Mouse (Mus musculus) intestine, embryonic 14.5 days (tissue): ENCODE data around the gene Zfp691. TPM values are rescaled to one million over a fixed set of nuclear protein-coding genes. Genes with fewer than 3 reads are reported as not detected.
A peak's percentile ranks its signal among the peaks of the same experiment; 100 is the strongest.

Source experiments
- ATAC-seq: fragments of 200-750 bp; cut with Nextera tagmentation; replicated peaks from 2 replicates; pipeline ENCODE4 v1.8.0; 2017; ENCODE audit warnings: low read depth, moderate number of reproducible peaks, moderate TSS enrichment, moderate library complexity; ENCODE audit not compliant: low FRiP score, low TSS enrichment
- DNase-seq: peaks from one replicate; pipeline ENCODE4 v3.0.0-alpha.2; 2018; ENCODE audit warnings: low spot score
- H3K27ac ChIP-seq: fragments of 300-500 bp; sonication (generic); 2 replicates; pipeline ENCODE4 v1.5.1; 2014; ENCODE audit warnings: low read depth, mild to moderate bottlenecking, control low read depth
- H3K27me3 ChIP-seq: fragments of 300-500 bp; sonication (generic); replicated peaks from 2 replicates; pipeline ENCODE4 v1.6.1; 2014; ENCODE audit warnings: low read length, control low read depth; ENCODE audit not compliant: control insufficient read depth, insufficient read depth
- H3K36me3 ChIP-seq: fragments of 300-500 bp; sonication (generic); 2 replicates; pipeline ENCODE4 v1.6.1; 2014; ENCODE audit warnings: low read length, control low read depth; ENCODE audit not compliant: control insufficient read depth, insufficient read depth
- H3K4me1 ChIP-seq: fragments of 300-500 bp; sonication (generic); replicated peaks from 2 replicates; pipeline ENCODE4 v1.6.1; 2014; ENCODE audit warnings: low read length, control low read depth, mixed read lengths; ENCODE audit not compliant: control insufficient read depth, insufficient read depth
- H3K4me2 ChIP-seq: fragments of 300-500 bp; sonication (generic); 2 replicates; pipeline ENCODE4 v1.6.1; 2014; ENCODE audit warnings: low read length
- H3K4me3 ChIP-seq: fragments of 300-500 bp; sonication (generic); 2 replicates; pipeline ENCODE4 v1.5.1; 2014; ENCODE audit warnings: low read depth, low read length, control low read depth, mixed read lengths
- H3K9ac ChIP-seq: fragments of 300-500 bp; sonication (generic); 2 replicates; pipeline ENCODE4 v1.6.1; 2014; ENCODE audit warnings: mild to moderate bottlenecking, low read length
- H3K9me3 ChIP-seq: fragments of 300-500 bp; sonication (generic); 2 replicates; pipeline ENCODE4 v1.6.1; 2016; ENCODE audit warnings: low read length, control low read depth; ENCODE audit not compliant: control insufficient read depth
- WGBS: fragments of 180-500 bp; shearing (Covaris S2); extraction: QIAGEN DNeasy Blood & Tissue Kit; methylation state at CpG from one replicate; pipeline ENCODE4 v1.1.7; 2014; 5-methylcytosine and 5-hydroxymethylcytosine counted together
- polyA plus RNA-seq: library from polyadenylated mRNA; unstranded; fragments of >200 nt; fragmentation: Nextera tagmentation; extraction: Ambion mirVana; gene quantifications from 2 replicates; pipeline ENCODE4 v1.2.1, GENCODE M21; 2014

Gene Zfp691
- polyA plus RNA-seq, 1 experiment from 2014 or later: 6.7 TPM

DNA sequence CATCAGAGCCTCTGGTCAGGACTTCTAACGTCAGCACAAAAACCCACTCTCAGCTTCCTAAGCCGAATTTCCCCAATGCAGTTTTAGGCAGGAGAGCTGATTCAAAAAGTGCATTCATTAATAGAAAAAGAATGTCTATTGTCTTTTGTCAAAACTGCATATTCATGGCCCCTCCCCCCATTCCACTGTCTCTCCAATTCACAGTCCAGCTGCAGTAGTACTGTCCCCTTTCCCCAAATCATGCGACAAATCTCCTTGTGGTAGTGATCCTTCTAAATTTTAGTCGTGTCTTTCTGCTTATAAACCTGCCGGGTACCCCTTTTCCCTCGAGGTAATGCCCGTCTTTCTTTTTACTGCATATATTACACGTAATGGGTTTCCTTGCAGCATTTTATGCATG is 35.2 kb downstream of the Zfp691 start:
- H3K27ac ChIP-seq: no peak overlapping the region
- no peak for DNase-seq
- no peaks in the 10 kb centered on the region for H3K9me3 ChIP-seq
- ATAC-seq: no peak
- no peak overlapping the region for H3K4me3 ChIP-seq
- no peak overlapping the region for H3K9ac ChIP-seq
- H3K27me3 ChIP-seq: no peaks in the 10 kb centered on the region
- H3K4me1 ChIP-seq: no peaks in the 10 kb centered on the region
- H3K36me3 ChIP-seq: peaks cover 39% of the 10 kb centered on the region
- no peak overlapping the region for H3K4me2 ChIP-seq
- 68% methylated on average over 8 of the region's 8 CpGs for WGBS

DNA sequence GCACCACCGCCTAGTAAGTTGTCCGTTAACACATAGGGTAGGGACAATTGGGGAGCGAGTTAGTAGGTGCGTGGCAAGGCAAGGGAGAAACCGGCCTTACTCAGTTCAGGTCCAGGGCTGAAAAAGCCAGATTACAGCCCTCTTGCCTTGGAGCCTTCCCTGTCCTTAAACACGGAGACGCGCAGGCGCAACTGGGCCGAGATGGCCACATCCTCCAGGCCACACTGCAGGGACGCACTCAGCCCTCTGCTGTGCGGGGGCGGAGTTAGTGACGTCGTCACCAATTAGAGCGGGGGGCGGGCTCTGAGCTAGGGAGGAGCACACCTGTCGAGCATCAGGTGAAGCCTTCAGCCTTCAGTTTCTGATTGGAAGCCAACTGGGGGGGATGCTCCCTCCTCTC is 35.8 kb downstream of the Zfp691 start:
- DNase-seq: peak; percentile 84
- Histone ChIP-seq H3K27me3 (no peaks in the 10 kb centered on the region), H3K9ac (no peak overlapping the region), H3K4me1 (no peaks in the 10 kb centered on the region), H3K36me3 (peaks cover 45% of the 10 kb centered on the region), H3K9me3 (no peaks in the 10 kb centered on the region), H3K4me3 (0 out of 2 replicates have a peak overlapping the region, but pooled peaks have one; percentile 11), H3K27ac (peak overlapping the region; percentile 19; the same call in 1 of the 2 replicates), H3K4me2 (peak overlapping the region; percentile 40)
- 12% methylated on average over 18 of the region's 18 CpGs for WGBS
- ATAC-seq: peak; percentile 83

DNA sequence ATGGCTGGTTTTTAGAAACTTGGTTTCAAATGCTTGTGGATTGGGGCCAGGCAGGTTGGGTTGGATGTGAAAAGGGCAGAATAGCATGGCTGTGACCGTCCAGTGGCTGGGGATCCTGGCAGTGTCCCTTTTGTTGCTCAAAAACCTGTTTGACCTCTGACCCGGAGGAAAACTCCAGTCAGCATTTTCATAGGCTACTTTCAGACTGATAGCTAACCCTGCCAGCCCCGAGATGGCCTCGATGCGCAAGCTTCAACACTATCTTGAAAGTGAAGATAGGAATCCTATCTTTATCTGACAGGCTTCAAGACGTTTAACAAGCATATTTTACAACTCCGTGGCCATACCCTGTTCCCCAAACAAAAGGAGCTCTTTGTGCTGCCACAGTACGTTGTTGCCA is 36.7 kb downstream of the Zfp691 start:
- WGBS: 67% methylated on average over 8 of the region's 8 CpGs
- DNase-seq: no peak
- H3K9ac ChIP-seq: no peak overlapping the region
- ATAC-seq: no peak
- H3K4me1 ChIP-seq: no peaks in the 10 kb centered on the region
- H3K9me3 ChIP-seq: no peaks in the 10 kb centered on the region
- H3K27ac ChIP-seq: no peak overlapping the region
- no peaks in the 10 kb centered on the region for H3K27me3 ChIP-seq
- no peak overlapping the region for H3K4me2 ChIP-seq
- H3K36me3 ChIP-seq: peaks cover 53% of the 10 kb centered on the region
- no peak overlapping the region for H3K4me3 ChIP-seq

DNA sequence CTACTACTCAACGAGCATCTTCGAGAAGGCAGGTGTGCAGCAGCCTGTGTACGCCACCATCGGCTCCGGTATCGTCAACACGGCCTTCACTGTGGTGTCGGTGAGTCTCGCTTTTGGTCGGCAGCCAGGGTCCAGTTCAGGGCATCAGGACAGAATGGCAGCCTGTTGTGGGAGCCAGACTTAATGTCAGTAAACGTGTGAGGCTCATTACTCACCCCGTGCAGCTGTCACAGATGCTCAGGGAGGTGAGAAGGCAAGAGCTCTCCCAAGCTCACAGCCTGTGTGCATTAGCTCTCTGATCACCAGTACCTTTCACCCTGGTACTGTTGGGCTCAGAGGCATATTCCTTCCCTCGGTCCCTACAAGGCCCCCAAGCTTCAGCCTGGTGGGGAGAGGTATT is 40.1 kb downstream of the Zfp691 start:
- no peak overlapping the region for H3K4me2 ChIP-seq
- DNase-seq: no peak
- peaks cover 82% of the 10 kb centered on the region for H3K36me3 ChIP-seq
- H3K27me3 ChIP-seq: no peaks in the 10 kb centered on the region
- H3K9ac ChIP-seq: no peak overlapping the region
- no peaks in the 10 kb centered on the region for H3K4me1 ChIP-seq
- WGBS: 92% methylated on average over 13 of the region's 13 CpGs
- no peaks in the 10 kb centered on the region for H3K9me3 ChIP-seq
- no peak overlapping the region for H3K27ac ChIP-seq
- no peak overlapping the region for H3K4me3 ChIP-seq
- ATAC-seq: no peak

DNA sequence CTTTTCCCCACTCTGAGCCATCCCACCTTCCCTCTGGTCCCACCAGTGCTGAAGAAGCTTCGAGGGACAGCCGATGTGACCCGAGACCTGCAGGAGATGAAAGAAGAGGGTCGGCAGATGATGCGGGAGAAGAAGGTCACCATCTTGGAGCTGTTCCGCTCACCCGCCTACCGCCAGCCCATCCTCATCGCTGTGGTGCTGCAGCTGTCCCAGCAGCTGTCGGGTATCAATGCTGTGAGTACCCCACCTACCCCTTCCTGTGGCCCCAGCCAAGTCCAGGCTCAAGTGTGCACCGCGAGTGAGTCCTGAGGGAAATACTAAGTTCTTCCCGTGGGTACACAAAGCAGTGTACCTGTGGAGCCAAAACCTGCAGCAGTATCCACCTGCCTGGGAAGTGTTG is 40.7 kb downstream of the Zfp691 start:
- Histone ChIP-seq H3K9me3 (no peaks in the 10 kb centered on the region), H3K4me2 (no peak overlapping the region), H3K4me3 (no peak overlapping the region), H3K27me3 (no peaks in the 10 kb centered on the region), H3K9ac (no peak overlapping the region), H3K36me3 (peaks cover 88% of the 10 kb centered on the region), H3K4me1 (no peaks in the 10 kb centered on the region), H3K27ac (no peak overlapping the region)
- WGBS: 92% methylated on average over 13 of the region's 13 CpGs
- ATAC-seq: no peak
- DNase-seq: no peak

DNA sequence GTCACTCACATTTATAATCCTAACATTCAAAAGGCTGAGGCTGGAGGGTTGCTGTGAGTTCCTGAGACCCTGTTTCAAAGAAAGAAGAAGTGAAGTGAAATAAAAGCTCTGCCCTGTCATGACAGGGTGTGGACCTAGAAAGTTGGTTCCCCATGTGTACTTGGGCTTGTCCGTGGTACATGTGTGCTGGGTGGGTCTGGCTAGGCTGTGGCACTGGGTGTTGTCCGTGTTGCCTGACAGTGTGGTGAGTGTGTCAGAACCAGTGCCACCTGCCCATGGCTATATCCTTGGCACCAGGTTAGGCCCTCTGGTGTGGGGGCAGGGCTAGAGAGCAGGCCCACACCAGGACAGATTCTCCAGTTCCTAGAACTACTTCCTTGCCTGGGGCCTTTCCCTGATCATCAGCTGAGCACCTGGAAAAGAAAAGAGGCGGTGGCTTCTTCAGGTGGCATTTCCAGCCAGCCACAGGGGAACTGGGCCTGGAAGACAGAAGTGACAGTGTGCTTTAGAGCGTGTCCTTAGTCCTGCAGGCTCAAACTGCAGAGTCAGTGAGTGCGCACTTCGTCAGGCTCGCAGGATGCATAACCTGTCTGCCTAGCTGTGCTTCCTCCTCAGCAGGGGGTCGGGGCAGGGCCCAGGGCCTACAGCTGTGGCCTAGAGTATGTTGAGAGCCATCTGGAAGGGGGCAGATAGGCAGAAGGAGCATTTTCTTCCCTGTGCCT is 42.6 kb downstream of the Zfp691 start:
- Histone ChIP-seq H3K36me3 (peaks cover 91% of the 10 kb centered on the region), H3K4me1 (no peaks in the 10 kb centered on the region), H3K9ac (no peak overlapping the region)

DNA sequence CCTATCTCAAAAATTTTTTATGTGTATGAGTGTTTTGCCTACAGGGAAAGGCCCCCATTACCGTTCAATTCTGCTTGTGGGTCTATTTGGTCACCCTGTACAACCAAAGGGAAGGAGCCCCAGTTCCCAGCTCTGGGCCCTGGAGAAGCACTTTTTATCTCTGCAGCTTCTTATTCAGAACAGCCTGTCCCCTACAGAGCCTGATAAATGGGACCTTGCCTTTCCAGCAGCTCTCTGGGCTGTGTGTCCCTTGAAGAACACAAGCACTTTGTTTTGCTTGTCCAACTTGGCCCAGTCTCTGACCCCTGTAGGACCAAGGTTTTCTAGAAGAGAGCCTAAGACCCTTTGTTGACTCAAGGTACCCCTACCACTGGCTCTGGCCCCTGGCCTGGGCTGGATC is 44.9 kb downstream of the Zfp691 start:
- Histone ChIP-seq H3K4me1 (no peaks in the 10 kb centered on the region; the same call in 1 of the 2 replicates), H3K27me3 (no peaks in the 10 kb centered on the region), H3K4me3 (no peak overlapping the region), H3K27ac (no peak overlapping the region), H3K9ac (no peak overlapping the region), H3K4me2 (no peak overlapping the region), H3K36me3 (peaks cover 84% of the 10 kb centered on the region), H3K9me3 (no peaks in the 10 kb centered on the region)
- ATAC-seq (no peak), DNase-seq (no peak)
- 95% methylated on average over 1 of the region's 1 CpGs for WGBS

More for the DNA sequence above, 42.6 kb downstream of the Zfp691 start:
- Histone ChIP-seq H3K27me3 (no peaks in the 10 kb centered on the region), H3K4me2 (no peak overlapping the region), H3K4me3 (no peak overlapping the region), H3K9me3 (no peaks in the 10 kb centered on the region), H3K27ac (no peak overlapping the region)
- ATAC-seq: no peak
- WGBS: 87% methylated on average over 8 of the region's 8 CpGs
- DNase-seq: no peak

DNA sequence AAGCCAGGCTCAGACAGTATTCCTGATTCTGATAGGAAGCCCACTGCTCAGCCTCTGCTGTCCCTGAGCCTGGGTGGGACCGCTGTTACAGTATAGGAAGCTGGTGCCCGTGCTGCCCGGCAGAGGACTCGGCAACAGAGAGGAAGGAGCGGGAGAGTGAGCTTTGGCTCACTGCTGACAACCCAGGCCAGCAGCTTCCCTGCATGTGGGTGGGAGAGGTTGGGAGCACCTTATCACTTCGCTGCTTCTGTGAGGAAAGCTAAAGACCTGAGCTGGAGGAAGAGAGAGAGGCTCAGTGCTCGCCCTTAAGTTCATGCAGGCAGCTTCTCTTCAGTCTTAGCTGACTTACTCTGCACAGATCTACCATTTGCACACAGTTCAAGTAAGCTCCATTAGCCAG is 45.4 kb downstream of the Zfp691 start:
- Histone ChIP-seq H3K27ac (no peak overlapping the region), H3K9ac (no peak overlapping the region), H3K9me3 (no peaks in the 10 kb centered on the region), H3K4me3 (no peak overlapping the region), H3K36me3 (peaks cover 83% of the 10 kb centered on the region), H3K4me1 (no peaks in the 10 kb centered on the region; the same call in 1 of the 2 replicates), H3K27me3 (no peaks in the 10 kb centered on the region), H3K4me2 (no peak overlapping the region)
- 85% methylated on average over 7 of the region's 7 CpGs for WGBS
- no peak for ATAC-seq
- no peak for DNase-seq

DNA sequence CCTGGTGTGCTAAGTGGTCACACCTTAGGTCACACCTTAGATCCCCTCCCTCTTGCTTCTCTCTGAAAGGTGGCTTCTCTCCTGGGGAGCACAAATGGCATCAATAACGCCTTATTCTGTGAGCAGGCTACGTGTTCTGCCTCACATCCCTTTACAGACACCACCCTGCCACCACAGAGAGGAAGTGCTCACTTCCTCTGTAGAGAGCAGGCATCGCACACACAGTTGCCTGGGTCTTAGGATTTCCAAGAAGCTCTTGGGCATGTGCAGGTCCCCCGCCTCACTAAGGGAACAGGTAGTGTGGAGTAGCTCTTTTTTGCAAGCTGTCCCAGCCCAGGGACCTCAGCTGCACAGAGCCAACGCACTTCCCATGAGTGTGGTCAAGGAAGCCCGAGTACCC is 46.8 kb downstream of the Zfp691 start:
- H3K36me3 ChIP-seq: peaks cover 77% of the 10 kb centered on the region

More for the DNA sequence above, 46.8 kb downstream of the Zfp691 start:
- no peak for DNase-seq
- no peaks in the 10 kb centered on the region; the same call in 1 of the 2 replicates for H3K4me1 ChIP-seq
- no peaks in the 10 kb centered on the region for H3K9me3 ChIP-seq
- no peak overlapping the region for H3K9ac ChIP-seq
- H3K4me2 ChIP-seq: no peak overlapping the region
- no peak overlapping the region for H3K27ac ChIP-seq
- H3K27me3 ChIP-seq: no peaks in the 10 kb centered on the region
- ATAC-seq: no peak
- H3K4me3 ChIP-seq: no peak overlapping the region
- 69% methylated on average over 6 of the region's 6 CpGs for WGBS
